Mouse (Mus musculus) thymus, adult 2 months (tissue): Measurements from ENCODE around the gene Psmd3.

Source experiments
- CTCF ChIP-seq: fragments of 200-500 bp; IDR thresholded peaks from 2 replicates; pipeline ENCODE4 v1.5.1; 2012; ENCODE audit warnings: mild to moderate bottlenecking, control low read depth, low read length, moderate library complexity, borderline replicate concordance; ENCODE audit not compliant: control insufficient read depth, poor library complexity, insufficient read depth; ENCODE audit errors: extremely low read depth
- POLR2A ChIP-seq: fragments of 200-500 bp; IDR thresholded peaks from 2 replicates; pipeline ENCODE4 v1.6.1; 2012; ENCODE audit warnings: mild to moderate bottlenecking, low read length, control low read depth, moderate library complexity; ENCODE audit not compliant: control insufficient read depth, poor library complexity, insufficient read depth; ENCODE audit errors: extremely low read depth

GRCm38 (mm10) chr11:98705021-98705420, 22.7 kb downstream of the Psmd3 start:
- TF ChIP-seq POLR2A: no peak
- no peak for TF ChIP-seq CTCF
